In genomic region chr10:44138137-44138855, GRCm38 (mm10) we compare ENCODE assay signal across 19 mouse cellular contexts. TPM values are rescaled to one million over a fixed set of nuclear protein-coding genes. Genes with fewer than 3 reads are reported as not detected.
DNase-seq lines count a peak whose midpoint lies in the region; ATAC-seq and TF ChIP-seq lines count a peak whose summit lies in the region.
"Had no signal": no experiment of that assay in that cellular context is flagged by ENCODE, and none has a peak within 500 bp of the region (broad histone marks: within the 10 kb centered on the region; RNA-seq: fewer than 3 reads in every experiment).

No protein-coding gene starts in this region.

- TF ChIP-seq POLR2A in thymus, adult 2 months (IDR thresholded peaks at IDR 0.05; ENCODE audit: control insufficient read depth, extremely low read depth, insufficient read depth, low read length, poor library complexity): no peak

- no peak overlapping the region for H3K9ac ChIP-seq in forebrain, postnatal 0 days
- no peak overlapping the region for H3K9ac ChIP-seq in forebrain, embryonic 13.5 days
- H3K9ac ChIP-seq: embryonic facial prominence, embryonic 15.5 days; hindbrain, embryonic 15.5 days; limb, embryonic 15.5 days; liver, postnatal 0 days; neural tube, embryonic 13.5 days had no signal

- H3K4me1 ChIP-seq in forebrain, postnatal 0 days (ENCODE audit: insufficient read depth): no peaks in the 10 kb centered on the region
- H3K4me1 ChIP-seq in forebrain, embryonic 13.5 days: no peaks in the 10 kb centered on the region
- H3K4me1 ChIP-seq in thymus, adult 2 months (replicated peaks; ENCODE audit: control insufficient read depth, insufficient read depth, low read length): no peaks in the 10 kb centered on the region
- H3K4me1 ChIP-seq: embryonic facial prominence, embryonic 15.5 days; hindbrain, embryonic 15.5 days; limb, embryonic 15.5 days; neural tube, embryonic 13.5 days had no signal

- no peak overlapping the region for H3K4me3 ChIP-seq in forebrain, postnatal 0 days (ENCODE audit: low read depth, low read length)
- H3K4me3 ChIP-seq in forebrain, embryonic 13.5 days: no peak overlapping the region
- H3K4me3 ChIP-seq in thymus, adult 2 months (ENCODE audit: control insufficient read depth, insufficient read depth, low read length): no peak overlapping the region
- H3K4me3 ChIP-seq: embryonic facial prominence, embryonic 15.5 days; hindbrain, embryonic 15.5 days; limb, embryonic 15.5 days; neural tube, embryonic 13.5 days had no signal

- H3K9me3 ChIP-seq in forebrain, postnatal 0 days (ENCODE audit: low read length): no peaks in the 10 kb centered on the region
- no peaks in the 10 kb centered on the region; the same call in 1 of the 2 replicates for H3K9me3 ChIP-seq in forebrain, embryonic 13.5 days (replicated peaks)
- H3K9me3 ChIP-seq: embryonic facial prominence, embryonic 15.5 days; hindbrain, embryonic 15.5 days; limb, embryonic 15.5 days; neural tube, embryonic 13.5 days had no signal

- H3K27ac ChIP-seq in forebrain, postnatal 0 days (ENCODE audit: low read depth, low read length): no peak overlapping the region
- H3K27ac ChIP-seq in forebrain, embryonic 13.5 days: no peak overlapping the region
- no peak overlapping the region for H3K27ac ChIP-seq in thymus, adult 2 months (ENCODE audit: control insufficient read depth, insufficient read depth, low read length)
- H3K27ac ChIP-seq: embryonic facial prominence, embryonic 15.5 days; hindbrain, embryonic 15.5 days; limb, embryonic 15.5 days; neural tube, embryonic 13.5 days had no signal

- 56% methylated on average over 13 of the region's 13 CpGs for WGBS in forebrain, postnatal 0 days
- WGBS in forebrain, embryonic 13.5 days: 85% methylated on average over 13 of the region's 13 CpGs
- WGBS in thymus, adult 2 months: 91% methylated on average over 13 of the region's 13 CpGs

- no peak overlapping the region for H3K4me2 ChIP-seq in forebrain, postnatal 0 days (ENCODE audit: low read depth)
- H3K4me2 ChIP-seq in forebrain, embryonic 13.5 days: no peak overlapping the region
- H3K4me2 ChIP-seq: embryonic facial prominence, embryonic 15.5 days; hindbrain, embryonic 15.5 days; limb, embryonic 15.5 days; neural tube, embryonic 13.5 days had no signal

- DNase-seq in forebrain, postnatal 0 days: peak; percentile 23
- DNase-seq in layer of hippocampus, postnatal 10 days (ENCODE audit: low spot score in 2 of 2): peak; percentile 17 to 51
- no peak for DNase-seq in layer of hippocampus, postnatal 36 days
- peak; percentile 49 for DNase-seq in NIH3T3 (ENCODE audit: low read depth)
- peak; percentile 8 for DNase-seq in brain, adult 2 months (ENCODE audit: low read depth, low spot score)
- DNase-seq in thymus, adult 2 months: no peak
- DNase-seq: cerebellum, adult 9-11 months; heart, adult 18-20 months; heart, postnatal 36 days; kidney, postnatal 4 days; liver, postnatal 0 days; lung, postnatal 14 days; midbrain, embryonic 14.5 days had no signal

- no peaks in the 10 kb centered on the region for H3K36me3 ChIP-seq in forebrain, postnatal 0 days (ENCODE audit: insufficient read depth)
- H3K36me3 ChIP-seq in forebrain, embryonic 13.5 days (ENCODE audit: poor library complexity, severe bottlenecking): no peaks in the 10 kb centered on the region
- no peaks in the 10 kb centered on the region for H3K36me3 ChIP-seq in thymus, adult 2 months (ENCODE audit: control insufficient read depth, insufficient read depth, low read length)
- H3K36me3 ChIP-seq: embryonic facial prominence, embryonic 15.5 days; hindbrain, embryonic 15.5 days; limb, embryonic 15.5 days; neural tube, embryonic 13.5 days had no signal

- TF ChIP-seq CTCF in forebrain, postnatal 0 days (IDR thresholded peaks at IDR 0.05; ENCODE audit: low read depth): no peak
- TF ChIP-seq CTCF in thymus, adult 2 months (IDR thresholded peaks at IDR 0.05; ENCODE audit: borderline replicate concordance, control insufficient read depth, extremely low read depth, insufficient read depth, low read length, poor library complexity): no peak

- peak; percentile 71 for ATAC-seq in forebrain, postnatal 0 days
- no peak for ATAC-seq in forebrain, embryonic 13.5 days
- ATAC-seq: intestine, embryonic 16.5 days; liver, postnatal 0 days had no signal

- no peaks in the 10 kb centered on the region for H3K27me3 ChIP-seq in forebrain, postnatal 0 days (ENCODE audit: insufficient read depth, low read length)
- H3K27me3 ChIP-seq in forebrain, embryonic 13.5 days: no peaks in the 10 kb centered on the region
- H3K27me3 ChIP-seq in thymus, adult 2 months (ENCODE audit: control insufficient read depth, insufficient read depth, low read length): no peaks in the 10 kb centered on the region
- H3K27me3 ChIP-seq: embryonic facial prominence, embryonic 15.5 days; hindbrain, embryonic 15.5 days; limb, embryonic 15.5 days; neural tube, embryonic 13.5 days had no signal

RNA-seq across cellular contexts. Expression of gene Crybg1, which starts 10.4 kb away (rescaled TPM):
- total RNA-seq in forebrain, postnatal 0 days (2014; rRNA removed): 0.77 and 0.90 TPM in 2 replicates
- polyA plus RNA-seq in forebrain, postnatal 0 days (2015; fragmentation: Nextera tagmentation; extraction: Ambion mirVana): 0.19 and 0.25 TPM in 2 replicates
- 0.11 and 0.28 TPM in 2 replicates for polyA plus RNA-seq in forebrain, embryonic 13.5 days (2015; fragmentation: Nextera tagmentation; extraction: Ambion mirVana)
- total RNA-seq in layer of hippocampus, postnatal 10 days (2021): under 1 TPM; 0.51 to 0.87 TPM
- under 1 TPM; 0.50 to 0.86 TPM for total RNA-seq in layer of hippocampus, postnatal 36 days (2021)
- polyA plus RNA-seq in thymus, adult 2 months (2012; rRNA removed): 6.9 and 7.0 TPM in 2 replicates

Comparison
In these comparisons a context has a peak if more than half of its experiments do, and no peak if none do; other contexts are left out.
1. DNase-seq: peak in forebrain, postnatal 0 days (single experiment), layer of hippocampus, postnatal 10 days (2 of 2), NIH3T3 (single experiment) and brain, adult 2 months (single experiment); none in layer of hippocampus, postnatal 36 days (0 of 2) and thymus, adult 2 months (single experiment).